Mouse (Mus musculus) stomach, embryonic 15.5 days (tissue): ENCODE data around the gene Praf2. TPM values are rescaled to one million over a fixed set of nuclear protein-coding genes. Genes with fewer than 3 reads are reported as not detected.
"Not testable (repeated sequence)": the region's sequence is repeated elsewhere in the genome, so short reads cannot be mapped to it uniquely, and the experiment has no call there.

Experiments used
- ATAC-seq: fragments of 200-750 bp; cut with Nextera tagmentation; 2 replicates; pipeline ENCODE4 v1.8.0; 2017; ENCODE audit warnings: low read depth, moderate number of reproducible peaks, moderate TSS enrichment; ENCODE audit not compliant: insufficient read depth, low FRiP score
- H3K27ac ChIP-seq: fragments of 300-500 bp; sonication (generic); 2 replicates; pipeline ENCODE4 v1.5.1; 2015; ENCODE audit warnings: mild to moderate bottlenecking, inconsistent platforms
- H3K27me3 ChIP-seq: fragments of 300-500 bp; sonication (generic); replicated peaks from 2 replicates; pipeline ENCODE4 v1.6.1; 2015; ENCODE audit warnings: inconsistent platforms
- H3K36me3 ChIP-seq: fragments of 300-500 bp; sonication (generic); 2 replicates; pipeline ENCODE4 v1.6.1; 2015; ENCODE audit warnings: inconsistent platforms
- H3K4me1 ChIP-seq: fragments of 300-500 bp; sonication (generic); 2 replicates; pipeline ENCODE4 v1.6.1; 2015; ENCODE audit warnings: inconsistent platforms
- H3K4me2 ChIP-seq: fragments of 300-500 bp; sonication (generic); 2 replicates; pipeline ENCODE4 v1.6.1; 2015; ENCODE audit warnings: mild to moderate bottlenecking, inconsistent platforms
- H3K4me3 ChIP-seq: fragments of 300-500 bp; sonication (generic); replicated peaks from 2 replicates; pipeline ENCODE4 v1.5.1; 2015; ENCODE audit warnings: inconsistent platforms
- H3K9ac ChIP-seq: fragments of 300-500 bp; sonication (generic); 2 replicates; pipeline ENCODE4 v1.6.1; 2015; ENCODE audit warnings: inconsistent platforms
- H3K9me3 ChIP-seq: fragments of 300-500 bp; sonication (generic); 2 replicates; pipeline ENCODE4 v1.6.1; 2016; ENCODE audit warnings: inconsistent platforms
- WGBS: fragments of 180-500 bp; shearing (Covaris S2); methylation state at CpG from one replicate; pipeline ENCODE4 v1.1.7; 2015; 5-methylcytosine and 5-hydroxymethylcytosine counted together
- polyA plus RNA-seq: library from polyadenylated mRNA; unstranded; fragments of >200 nt; fragmentation: Nextera tagmentation; extraction: Ambion mirVana; gene quantifications from 2 replicates; pipeline ENCODE4 v1.2.1, GENCODE M21; 2015

Praf2 gene
- polyA plus RNA-seq, 1 experiment from 2014 or later: 58.3 TPM

GRCm38 (mm10) chrX:7740082-7740819 is 12.0 kb downstream of the Praf2 start:
- H3K4me2 ChIP-seq: peak overlapping the region; percentile 16
- no peak overlapping the region for H3K9ac ChIP-seq
- no peaks in the 10 kb centered on the region for H3K4me1 ChIP-seq
- H3K4me3 ChIP-seq: peak overlapping the region; percentile 27; the same call in 1 of the 2 replicates
- H3K36me3 ChIP-seq: no peaks in the 10 kb centered on the region
- ATAC-seq: peak; percentile 54; the same call in 1 of the 2 replicates
- 45% methylated on average over 10 of the region's 10 CpGs for WGBS
- peak overlapping the region; percentile 73; the same call in 1 of the 2 replicates for H3K27ac ChIP-seq
- H3K9me3 ChIP-seq: no peaks in the 10 kb centered on the region
- no peaks in the 10 kb centered on the region for H3K27me3 ChIP-seq

GRCm38 (mm10) chrX:7741103-7741502 is 12.9 kb downstream of the Praf2 start:
- H3K36me3 ChIP-seq: no peaks in the 10 kb centered on the region
- no peaks in the 10 kb centered on the region for H3K4me1 ChIP-seq
- 0 out of 2 replicates have a peak, but pooled peaks have one; percentile 37 for ATAC-seq
- peak overlapping the region; percentile 27; the same call in 1 of the 2 replicates for H3K4me3 ChIP-seq
- WGBS: 41% methylated on average over 5 of the region's 5 CpGs
- H3K27ac ChIP-seq: peak overlapping the region; percentile 59; the same call in 1 of the 2 replicates
- no peak overlapping the region for H3K9ac ChIP-seq
- no peaks in the 10 kb centered on the region for H3K27me3 ChIP-seq
- H3K9me3 ChIP-seq: no peaks in the 10 kb centered on the region
- H3K4me2 ChIP-seq: 0 out of 2 replicates have a peak overlapping the region, but pooled peaks have one; percentile 16

- H3K4me3 ChIP-seq: no peak overlapping the region
- 54% methylated on average over 5 of the region's 5 CpGs for WGBS
- H3K36me3 ChIP-seq: no peaks in the 10 kb centered on the region
- H3K27me3 ChIP-seq: no peaks in the 10 kb centered on the region
- no peak overlapping the region for H3K4me2 ChIP-seq
- H3K9ac ChIP-seq: no peak overlapping the region
- no peak overlapping the region for H3K27ac ChIP-seq
- H3K4me1 ChIP-seq: no peaks in the 10 kb centered on the region
- ATAC-seq: no peak
- H3K9me3 ChIP-seq: no peaks in the 10 kb centered on the region
Measured at GRCm38 (mm10) chrX:7743470-7743869, 15.2 kb downstream of the Praf2 start.

GRCm38 (mm10) chrX:7744940-7745339 is 16.7 kb downstream of the Praf2 start:
- Histone ChIP-seq H3K27ac (no peak overlapping the region), H3K4me1 (no peaks in the 10 kb centered on the region), H3K27me3 (no peaks in the 10 kb centered on the region), H3K9me3 (no peaks in the 10 kb centered on the region), H3K9ac (no peak overlapping the region), H3K4me2 (no peak overlapping the region), H3K36me3 (no peaks in the 10 kb centered on the region), H3K4me3 (no peak overlapping the region)
- WGBS: 60% methylated on average over 1 of the region's 1 CpGs
- ATAC-seq: no peak

- no peak overlapping the region for H3K4me3 ChIP-seq
- H3K9ac ChIP-seq: no peak overlapping the region
- H3K4me1 ChIP-seq: no peaks in the 10 kb centered on the region
- H3K9me3 ChIP-seq: no peaks in the 10 kb centered on the region
- no peak overlapping the region for H3K4me2 ChIP-seq
- no peaks in the 10 kb centered on the region for H3K27me3 ChIP-seq
- no peak overlapping the region for H3K27ac ChIP-seq
- H3K36me3 ChIP-seq: no peaks in the 10 kb centered on the region
- 86% methylated on average over 8 of the region's 8 CpGs for WGBS
- no peak for ATAC-seq
Measured at GRCm38 (mm10) chrX:7745429-7745828, 17.2 kb downstream of the Praf2 start.

GRCm38 (mm10) chrX:7750432-7751116 is 22.3 kb downstream of the Praf2 start, which contains the start of gene Ccdc120:
Ccdc120 (minus strand) TSS chrX:7750905.
- WGBS: 14% methylated on average over 48 of the region's 56 CpGs
- H3K4me3 ChIP-seq: peak within 1 kb of the TSS; percentile 64
- no peaks in the 10 kb centered on the region for H3K36me3 ChIP-seq
- no peaks in the 10 kb centered on the region for H3K4me1 ChIP-seq
- peak within 1 kb of the TSS; percentile 56 for H3K4me2 ChIP-seq
- peak; percentile 79 for ATAC-seq
- peak within 1 kb of the TSS; percentile 41; the same call in 1 of the 2 replicates for H3K9ac ChIP-seq
- no peak within 1 kb of the TSS for H3K27ac ChIP-seq
- no peaks in the 10 kb centered on the region for H3K27me3 ChIP-seq
- no peaks in the 10 kb centered on the region for H3K9me3 ChIP-seq

GRCm38 (mm10) chrX:7753627-7754026 is 25.4 kb downstream of the Praf2 start:
- H3K4me2 ChIP-seq, ATAC-seq, H3K9ac ChIP-seq, H3K9me3 ChIP-seq, H3K27me3 ChIP-seq, H3K4me1 ChIP-seq, H3K36me3 ChIP-seq, H3K27ac ChIP-seq, H3K4me3 ChIP-seq: not testable (repeated sequence)
- WGBS: 11% methylated on average over 3 of the region's 3 CpGs

GRCm38 (mm10) chrX:7762137-7762920 is 34.1 kb downstream of the Praf2 start, which contains the start of gene Tfe3:
Tfe3 (plus strand) TSS chrX:7762560.
- no peaks in the 10 kb centered on the region for H3K9me3 ChIP-seq
- peak; percentile 97 for ATAC-seq
- peak within 1 kb of the TSS; percentile 63 for H3K4me2 ChIP-seq
- H3K27ac ChIP-seq: peak within 1 kb of the TSS; percentile 80
- H3K4me3 ChIP-seq: peak within 1 kb of the TSS; percentile 64
- 26% methylated on average over 38 of the region's 38 CpGs for WGBS
- no peaks in the 10 kb centered on the region for H3K36me3 ChIP-seq
- H3K27me3 ChIP-seq: no peaks in the 10 kb centered on the region
- peak within 1 kb of the TSS; percentile 22; the same call in 1 of the 2 replicates for H3K9ac ChIP-seq
- 0 out of 2 replicates have a peak, but pooled peaks cover 5% of the 10 kb centered on the region for H3K4me1 ChIP-seq

GRCm38 (mm10) chrX:7762921-7763197 is 34.6 kb downstream of the Praf2 start:
- Histone ChIP-seq H3K36me3 (0 out of 2 replicates have a peak, but pooled peaks cover 2% of the 10 kb centered on the region), H3K27ac (peak overlapping the region; percentile 80), H3K27me3 (no peaks in the 10 kb centered on the region), H3K4me3 (peak overlapping the region; percentile 64), H3K4me1 (0 out of 2 replicates have a peak, but pooled peaks cover 5% of the 10 kb centered on the region), H3K9ac (peak overlapping the region; percentile 22; the same call in 1 of the 2 replicates), H3K4me2 (peak overlapping the region; percentile 63), H3K9me3 (no peaks in the 10 kb centered on the region)
- WGBS: 24% methylated on average over 21 of the region's 21 CpGs
- no peak for ATAC-seq

- ATAC-seq: 0 out of 2 replicates have a peak, but pooled peaks have one; percentile 5
- H3K9ac ChIP-seq: 0 out of 2 replicates have a peak overlapping the region, but pooled peaks have one; percentile 9
Measured at GRCm38 (mm10) chrX:7763631-7764393, 35.6 kb downstream of the Praf2 start.

More at GRCm38 (mm10) chrX:7763631-7764393, 35.6 kb downstream of the Praf2 start:
- Histone ChIP-seq H3K27me3 (no peaks in the 10 kb centered on the region), H3K4me1 (0 out of 2 replicates have a peak, but pooled peaks cover 5% of the 10 kb centered on the region), H3K27ac (peak overlapping the region; percentile 51; the same call in 1 of the 2 replicates), H3K9me3 (no peaks in the 10 kb centered on the region), H3K4me3 (peak overlapping the region; percentile 64), H3K36me3 (0 out of 2 replicates have a peak, but pooled peaks cover 3% of the 10 kb centered on the region), H3K4me2 (peak overlapping the region; percentile 63)
- WGBS: 13% methylated on average over 22 of the region's 22 CpGs
